Mouse (Mus musculus) myocyte (in vitro differentiated cells): ENCODE data around the gene Fam193b.

Experiments used
- POLR2A ChIP-seq: IDR thresholded peaks from one replicate; pipeline ENCODE4 v1.6.1; 2011; ENCODE audit warnings: low read depth, mild to moderate bottlenecking, control low read depth, moderate library complexity; ENCODE audit not compliant: insufficient read length
- USF1 ChIP-seq: IDR thresholded peaks from one replicate; pipeline ENCODE4 v1.6.1; 2011; ENCODE audit warnings: low read depth, mild to moderate bottlenecking, control low read depth, moderate library complexity

DNA sequence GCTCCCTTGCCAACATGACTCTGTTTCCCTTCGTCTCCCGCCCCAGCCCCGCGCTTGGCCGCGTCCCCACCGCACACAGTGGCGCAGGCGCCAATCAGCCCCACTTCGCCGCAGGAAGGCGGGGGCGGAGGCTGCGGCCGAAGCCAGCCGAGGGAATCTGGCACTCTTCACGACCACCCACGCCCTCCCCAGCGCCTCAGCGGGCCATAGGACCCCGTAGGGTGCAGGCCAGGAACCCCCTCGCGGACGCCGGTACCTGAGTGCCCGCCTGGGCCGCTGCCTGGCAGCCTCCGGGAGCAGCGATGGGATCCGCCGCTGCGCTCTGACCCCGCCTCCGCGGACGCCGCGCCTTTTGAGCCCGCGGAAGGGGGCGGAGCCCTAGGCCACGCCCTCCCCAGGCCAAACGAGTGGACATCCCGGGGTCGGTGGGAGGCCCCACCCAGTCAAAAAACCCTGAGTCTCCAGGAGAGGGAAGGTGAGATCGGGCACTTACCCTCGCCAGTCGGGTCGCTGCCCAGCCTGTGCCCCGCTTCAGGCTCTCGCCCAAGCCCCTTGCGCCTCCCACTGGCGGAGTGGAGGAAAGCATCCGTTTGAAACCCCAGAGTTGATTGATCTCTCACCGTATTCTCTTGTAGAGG, 57.7 kb downstream of the Fam193b start, which contains the start of gene Pdlim7:
- TF ChIP-seq USF1 (no peak), POLR2A (peak; percentile 98)
